Mouse (Mus musculus) lung, embryonic 16.5 days (tissue): ENCODE measurements around the gene Ccl9. TPM values are rescaled to one million over a fixed set of nuclear protein-coding genes. Genes with fewer than 3 reads are reported as not detected.

ENCODE experiments used
- ATAC-seq: fragments of 200-750 bp; cut with Nextera tagmentation; 2 replicates; pipeline ENCODE4 v1.8.0; 2017; ENCODE audit warnings: low read depth, mild to moderate bottlenecking, moderate library complexity
- H3K27ac ChIP-seq: fragments of 300-500 bp; sonication (generic); 2 replicates; pipeline ENCODE4 v1.5.1; 2014; ENCODE audit warnings: mild to moderate bottlenecking, control low read depth, low read length
- H3K27me3 ChIP-seq: fragments of 300-500 bp; sonication (generic); 2 replicates; pipeline ENCODE4 v1.6.1; 2014; ENCODE audit warnings: low read depth, low read length, mixed read lengths; ENCODE audit not compliant: control insufficient read depth, insufficient read depth
- H3K36me3 ChIP-seq: fragments of 300-500 bp; sonication (generic); 2 replicates; pipeline ENCODE4 v1.6.1; 2014; ENCODE audit warnings: low read length; ENCODE audit not compliant: control insufficient read depth, insufficient read depth
- H3K4me1 ChIP-seq: fragments of 300-500 bp; sonication (generic); replicated peaks from 2 replicates; pipeline ENCODE4 v1.6.1; 2014; ENCODE audit warnings: low read length, mixed read lengths; ENCODE audit not compliant: control insufficient read depth, insufficient read depth
- H3K4me2 ChIP-seq: fragments of 300-500 bp; sonication (generic); 2 replicates; pipeline ENCODE4 v1.6.1; 2014; ENCODE audit warnings: low read depth, low read length, control low read depth
- H3K4me3 ChIP-seq: fragments of 300-500 bp; sonication (generic); 2 replicates; pipeline ENCODE4 v1.5.1; 2014; ENCODE audit warnings: mild to moderate bottlenecking, low read length, control low read depth
- H3K9ac ChIP-seq: fragments of 300-500 bp; sonication (generic); 2 replicates; pipeline ENCODE4 v1.6.1; 2014; ENCODE audit warnings: low read length, control low read depth
- H3K9me3 ChIP-seq: fragments of 300-500 bp; sonication (generic); 2 replicates; pipeline ENCODE4 v1.6.1; 2016; ENCODE audit warnings: low read length; ENCODE audit not compliant: control insufficient read depth
- WGBS: fragments of 180-500 bp; shearing (Covaris S2); extraction: QIAGEN DNeasy Blood & Tissue Kit; methylation state at CpG from one replicate; pipeline ENCODE4 v1.1.7; 2014; 5-methylcytosine and 5-hydroxymethylcytosine counted together
- polyA plus RNA-seq: library from polyadenylated mRNA; unstranded; fragments of >200 nt; fragmentation: Nextera tagmentation; extraction: Ambion mirVana; gene quantifications from 2 replicates; pipeline ENCODE4 v1.2.1, GENCODE M21; 2015

Gene Ccl9
- 5.1 and 5.9 TPM in 2 replicates for polyA plus RNA-seq

- Histone ChIP-seq H3K4me1 (no peaks in the 10 kb centered on the region), H3K9me3 (no peaks in the 10 kb centered on the region), H3K9ac (no peak within 1 kb of the TSS), H3K27me3 (no peaks in the 10 kb centered on the region), H3K4me3 (no peak within 1 kb of the TSS), H3K36me3 (no peaks in the 10 kb centered on the region), H3K4me2 (no peak within 1 kb of the TSS), H3K27ac (no peak within 1 kb of the TSS)
- WGBS = 59% methylated on average over 2 of the region's 2 CpGs
- ATAC-seq = no peak
Observed at GRCm38 (mm10) chr11:83578186-83578760, at the start of gene Ccl9. Gene Ccl9, minus strand, starts transcription at chr11:83578636.

- no peak overlapping the region for H3K4me3 ChIP-seq
- no peaks in the 10 kb centered on the region for H3K27me3 ChIP-seq
- H3K27ac ChIP-seq = no peak overlapping the region
- no peaks in the 10 kb centered on the region for H3K36me3 ChIP-seq
- H3K4me1 ChIP-seq = no peaks in the 10 kb centered on the region
- ATAC-seq = no peak
- WGBS = 79% methylated on average over 3 of the region's 3 CpGs
- no peak overlapping the region for H3K4me2 ChIP-seq
- no peak overlapping the region for H3K9ac ChIP-seq
- no peaks in the 10 kb centered on the region for H3K9me3 ChIP-seq
Observed at GRCm38 (mm10) chr11:83623586-83623985, 45.1 kb upstream of the Ccl9 start.

GRCm38 (mm10) chr11:83619037-83619436 is 40.6 kb upstream of the Ccl9 start:
- no peaks in the 10 kb centered on the region for H3K27me3 ChIP-seq
- WGBS = 91% methylated on average over 1 of the region's 1 CpGs
- ATAC-seq = no peak

GRCm38 (mm10) chr11:83618238-83618637 is 39.8 kb upstream of the Ccl9 start:
- WGBS = 63% methylated on average over 5 of the region's 5 CpGs
- H3K36me3 ChIP-seq = no peaks in the 10 kb centered on the region
- H3K27me3 ChIP-seq = no peaks in the 10 kb centered on the region
- no peaks in the 10 kb centered on the region for H3K4me1 ChIP-seq
- H3K9ac ChIP-seq = no peak overlapping the region
- no peak overlapping the region for H3K4me2 ChIP-seq
- ATAC-seq = no peak
- H3K9me3 ChIP-seq = no peaks in the 10 kb centered on the region
- no peak overlapping the region for H3K4me3 ChIP-seq
- H3K27ac ChIP-seq = no peak overlapping the region

More at GRCm38 (mm10) chr11:83619037-83619436, 40.6 kb upstream of the Ccl9 start:
- no peak overlapping the region for H3K27ac ChIP-seq
- H3K4me1 ChIP-seq = no peaks in the 10 kb centered on the region
- no peak overlapping the region for H3K4me3 ChIP-seq
- no peaks in the 10 kb centered on the region for H3K9me3 ChIP-seq
- H3K36me3 ChIP-seq = no peaks in the 10 kb centered on the region
- H3K4me2 ChIP-seq = no peak overlapping the region
- H3K9ac ChIP-seq = no peak overlapping the region

- 85% methylated on average over 1 of the region's 1 CpGs for WGBS
Observed at GRCm38 (mm10) chr11:83616586-83616985, 38.1 kb upstream of the Ccl9 start.

GRCm38 (mm10) chr11:83610900-83611299 is 32.5 kb upstream of the Ccl9 start:
- Histone ChIP-seq H3K4me3 (no peak overlapping the region), H3K27ac (no peak overlapping the region), H3K36me3 (no peaks in the 10 kb centered on the region), H3K9ac (no peak overlapping the region), H3K4me2 (no peak overlapping the region), H3K4me1 (no peaks in the 10 kb centered on the region), H3K27me3 (no peaks in the 10 kb centered on the region), H3K9me3 (no peaks in the 10 kb centered on the region)
- 57% methylated on average over 2 of the region's 2 CpGs for WGBS
- no peak for ATAC-seq

More at GRCm38 (mm10) chr11:83616586-83616985, 38.1 kb upstream of the Ccl9 start:
- Histone ChIP-seq H3K9ac (no peak overlapping the region), H3K4me3 (no peak overlapping the region), H3K27me3 (no peaks in the 10 kb centered on the region), H3K4me2 (no peak overlapping the region), H3K4me1 (no peaks in the 10 kb centered on the region), H3K9me3 (no peaks in the 10 kb centered on the region), H3K36me3 (no peaks in the 10 kb centered on the region), H3K27ac (no peak overlapping the region)
- no peak for ATAC-seq

GRCm38 (mm10) chr11:83606396-83606795 is 28.0 kb upstream of the Ccl9 start:
- H3K27me3 ChIP-seq = no peaks in the 10 kb centered on the region
- H3K9ac ChIP-seq = no peak overlapping the region
- H3K9me3 ChIP-seq = no peaks in the 10 kb centered on the region
- H3K27ac ChIP-seq = no peak overlapping the region
- H3K4me3 ChIP-seq = no peak overlapping the region
- H3K4me1 ChIP-seq = no peaks in the 10 kb centered on the region
- H3K4me2 ChIP-seq = no peak overlapping the region
- WGBS = 29% methylated on average over 1 of the region's 1 CpGs
- no peaks in the 10 kb centered on the region for H3K36me3 ChIP-seq
- no peak for ATAC-seq

GRCm38 (mm10) chr11:83605535-83605934 is 27.1 kb upstream of the Ccl9 start:
- WGBS = 82% methylated on average over 3 of the region's 3 CpGs
- no peaks in the 10 kb centered on the region for H3K9me3 ChIP-seq
- no peak for ATAC-seq
- H3K4me1 ChIP-seq = no peaks in the 10 kb centered on the region
- no peak overlapping the region for H3K4me2 ChIP-seq
- no peaks in the 10 kb centered on the region for H3K27me3 ChIP-seq
- no peak overlapping the region for H3K9ac ChIP-seq
- no peak overlapping the region for H3K4me3 ChIP-seq
- H3K36me3 ChIP-seq = no peaks in the 10 kb centered on the region
- H3K27ac ChIP-seq = no peak overlapping the region

- Histone ChIP-seq H3K9ac (no peak overlapping the region), H3K27me3 (no peaks in the 10 kb centered on the region), H3K27ac (no peak overlapping the region), H3K9me3 (no peaks in the 10 kb centered on the region), H3K4me3 (no peak overlapping the region), H3K4me2 (no peak overlapping the region), H3K4me1 (no peaks in the 10 kb centered on the region), H3K36me3 (no peaks in the 10 kb centered on the region)
- WGBS = 86% methylated on average over 4 of the region's 4 CpGs
- ATAC-seq = no peak
Observed at GRCm38 (mm10) chr11:83604698-83605097, 26.3 kb upstream of the Ccl9 start.

- Histone ChIP-seq H3K27me3 (no peaks in the 10 kb centered on the region), H3K4me2 (no peak overlapping the region), H3K36me3 (no peaks in the 10 kb centered on the region), H3K9me3 (no peaks in the 10 kb centered on the region), H3K9ac (no peak overlapping the region), H3K4me1 (no peaks in the 10 kb centered on the region), H3K4me3 (no peak overlapping the region), H3K27ac (no peak overlapping the region)
- ATAC-seq = no peak
- 72% methylated on average over 3 of the region's 3 CpGs for WGBS
Observed at GRCm38 (mm10) chr11:83603399-83603798, 25.0 kb upstream of the Ccl9 start.
